Mouse (Mus musculus) kidney, postnatal 0 days (tissue): ENCODE measurements around the gene Defb29. TPM values are rescaled to one million over a fixed set of nuclear protein-coding genes. Genes with fewer than 3 reads are reported as not detected.

Experiments used
- ATAC-seq: fragments of 200-750 bp; cut with Nextera tagmentation; replicated peaks from 2 replicates; pipeline ENCODE4 v1.8.0; 2017; ENCODE audit warnings: low read depth, moderate number of reproducible peaks, moderate TSS enrichment, moderate library complexity; ENCODE audit not compliant: low FRiP score
- DNase-seq: peaks from one replicate; pipeline ENCODE4 v3.0.0-alpha.2; 2016; ENCODE audit warnings: low spot score
- H3K27ac ChIP-seq: fragments of 300-500 bp; sonication (generic); 2 replicates; pipeline ENCODE4 v1.5.1; 2014; ENCODE audit warnings: mild to moderate bottlenecking
- H3K27me3 ChIP-seq: fragments of 300-500 bp; sonication (generic); 2 replicates; pipeline ENCODE4 v1.6.1; 2014; ENCODE audit warnings: low read length, mixed read lengths; ENCODE audit not compliant: insufficient read depth
- H3K36me3 ChIP-seq: fragments of 300-500 bp; sonication (generic); 2 replicates; pipeline ENCODE4 v1.6.1; 2014; ENCODE audit warnings: low read length, mixed read lengths; ENCODE audit not compliant: insufficient read depth
- H3K4me1 ChIP-seq: fragments of 300-500 bp; sonication (generic); replicated peaks from 2 replicates; pipeline ENCODE4 v1.6.1; 2014; ENCODE audit warnings: antibody characterized with exemption, low read length, mixed read lengths; ENCODE audit not compliant: insufficient read depth
- H3K4me2 ChIP-seq: fragments of 300-500 bp; sonication (generic); 2 replicates; pipeline ENCODE4 v1.6.1; 2014; ENCODE audit warnings: mild to moderate bottlenecking, low read length, moderate library complexity, mixed read lengths
- H3K4me3 ChIP-seq: fragments of 300-500 bp; sonication (generic); replicated peaks from 2 replicates; pipeline ENCODE4 v1.5.1; 2014; ENCODE audit warnings: low read depth, low read length
- H3K9ac ChIP-seq: fragments of 300-500 bp; sonication (generic); 2 replicates; pipeline ENCODE4 v1.6.1; 2014; ENCODE audit warnings: low read depth, low read length
- H3K9me3 ChIP-seq: fragments of 300-500 bp; sonication (generic); replicated peaks from 2 replicates; pipeline ENCODE4 v1.6.1; 2016; ENCODE audit warnings: low read length, inconsistent platforms, mixed read lengths
- CTCF ChIP-seq: IDR thresholded peaks from 2 replicates; pipeline ENCODE4 v1.5.1; 2016; ENCODE audit warnings: antibody characterized with exemption, low read depth, mild to moderate bottlenecking, moderate library complexity
- WGBS: fragments of 180-500 bp; shearing (Covaris S2); extraction: QIAGEN DNeasy Blood & Tissue Kit; methylation state at CpG from one replicate; pipeline ENCODE4 v1.1.7; 2014; 5-methylcytosine and 5-hydroxymethylcytosine counted together
- polyA plus RNA-seq: library from polyadenylated mRNA; unstranded; fragments of >200 nt; fragmentation: Nextera tagmentation; extraction: Ambion mirVana; gene quantifications from 2 replicates; pipeline ENCODE4 v1.2.1, GENCODE M21; 2015

Defb29 gene
- polyA plus RNA-seq, 1 experiment from 2014 or later: 64.8 TPM

DNA sequence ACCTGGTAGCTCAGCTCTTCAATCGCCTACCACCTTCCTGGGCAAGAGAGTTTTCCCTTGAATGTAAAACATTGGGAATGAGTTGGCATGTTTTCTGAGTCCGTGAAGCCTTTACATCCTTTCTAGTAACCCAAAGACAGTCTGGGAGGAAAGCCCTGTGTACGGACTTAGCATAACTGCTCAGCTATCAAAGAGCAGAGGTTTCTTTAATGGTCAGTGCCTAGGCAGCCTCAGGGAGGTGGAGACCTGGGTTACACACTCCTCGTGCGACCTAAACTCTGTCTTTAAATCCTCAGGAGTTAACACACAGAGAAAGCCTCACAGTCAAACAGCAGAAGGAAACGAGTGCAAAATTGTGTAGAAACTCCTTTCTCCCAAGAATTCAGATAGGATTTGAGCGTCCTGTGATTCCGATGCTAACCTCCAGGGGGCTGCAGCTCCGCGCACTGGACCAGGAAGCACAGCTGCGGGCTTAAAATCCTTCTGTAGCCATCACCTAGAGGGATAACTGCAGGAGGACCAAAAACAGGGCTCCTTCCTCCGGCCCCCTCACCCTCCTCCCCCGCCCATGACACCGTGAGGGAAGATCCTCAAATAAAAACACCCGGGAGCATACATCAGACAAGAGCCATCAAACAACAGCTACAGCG is 14.0 kb upstream of the Defb29 start:
- Histone ChIP-seq H3K4me3 (no peak overlapping the region), H3K9ac (no peak overlapping the region), H3K27ac (peak overlapping the region; percentile 63), H3K4me2 (peak overlapping the region; percentile 30), H3K36me3 (no peaks in the 10 kb centered on the region), H3K9me3 (no peaks in the 10 kb centered on the region), H3K4me1 (peaks cover 5% of the 10 kb centered on the region; the same call in 1 of the 2 replicates), H3K27me3 (no peaks in the 10 kb centered on the region)
- TF ChIP-seq CTCF: peak; percentile 84
- 9% methylated on average over 16 of the region's 16 CpGs for WGBS
- no peak for ATAC-seq
- peak; percentile 86 for DNase-seq

DNA sequence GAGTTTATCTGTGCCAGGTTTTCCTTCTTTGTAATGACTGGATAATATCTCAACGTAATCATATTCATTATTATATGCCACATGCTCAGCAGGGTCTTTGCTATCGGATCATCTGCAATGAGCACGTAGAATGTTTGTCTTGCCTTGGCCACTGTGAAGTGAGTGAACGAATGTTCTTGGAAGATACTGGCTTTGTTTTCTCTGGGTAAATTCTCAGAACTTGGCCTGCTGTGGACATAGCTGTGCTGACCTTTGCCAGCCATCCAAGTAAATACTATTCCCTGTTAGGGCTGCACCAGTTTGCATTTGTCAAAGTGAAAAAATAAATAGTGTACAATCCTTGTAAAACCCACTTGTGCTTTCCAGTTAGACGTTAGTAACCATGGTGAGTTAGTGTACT is 8.2 kb upstream of the Defb29 start:
- H3K27me3 ChIP-seq: no peaks in the 10 kb centered on the region
- TF ChIP-seq CTCF: no peak
- H3K4me3 ChIP-seq: no peak overlapping the region
- no peaks in the 10 kb centered on the region for H3K9me3 ChIP-seq
- H3K9ac ChIP-seq: no peak overlapping the region
- ATAC-seq: no peak
- H3K36me3 ChIP-seq: no peaks in the 10 kb centered on the region
- WGBS: 71% methylated on average over 5 of the region's 5 CpGs
- H3K4me1 ChIP-seq: 0 out of 2 replicates have a peak, but pooled peaks cover 6% of the 10 kb centered on the region
- no peak overlapping the region for H3K4me2 ChIP-seq
- no peak overlapping the region for H3K27ac ChIP-seq
- no peak for DNase-seq

DNA sequence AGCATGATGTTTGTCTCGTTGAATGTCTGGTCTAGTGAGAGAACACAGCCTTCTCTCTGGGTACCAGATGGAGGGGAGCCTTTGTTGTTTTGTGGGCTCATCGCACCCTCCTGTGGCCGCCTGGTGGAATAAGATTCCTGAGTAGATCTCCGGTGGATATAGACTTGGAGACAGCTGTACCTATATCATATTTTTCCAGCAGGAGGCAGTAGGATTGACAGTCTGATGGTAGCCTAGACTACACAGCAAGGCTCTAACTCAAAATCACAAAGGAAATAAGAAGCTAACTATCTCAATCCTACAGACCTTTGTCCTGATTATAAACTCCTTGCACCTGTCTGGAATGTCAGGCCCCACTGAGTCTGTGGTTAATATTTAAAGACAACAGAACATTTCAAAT is 4.8 kb upstream of the Defb29 start:
- H3K4me2 ChIP-seq: no peak overlapping the region
- 0 out of 2 replicates have a peak, but pooled peaks cover 6% of the 10 kb centered on the region for H3K4me1 ChIP-seq
- 10% methylated on average over 4 of the region's 4 CpGs for WGBS
- H3K9me3 ChIP-seq: no peaks in the 10 kb centered on the region
- ATAC-seq: peak; percentile 74
- no peak overlapping the region for H3K9ac ChIP-seq
- no peak overlapping the region for H3K4me3 ChIP-seq
- peak; percentile 93 for DNase-seq
- no peak overlapping the region; the same call in 1 of the 2 replicates for H3K27ac ChIP-seq
- H3K36me3 ChIP-seq: no peaks in the 10 kb centered on the region
- no peaks in the 10 kb centered on the region for H3K27me3 ChIP-seq
- TF ChIP-seq CTCF: peak; percentile 95

DNA sequence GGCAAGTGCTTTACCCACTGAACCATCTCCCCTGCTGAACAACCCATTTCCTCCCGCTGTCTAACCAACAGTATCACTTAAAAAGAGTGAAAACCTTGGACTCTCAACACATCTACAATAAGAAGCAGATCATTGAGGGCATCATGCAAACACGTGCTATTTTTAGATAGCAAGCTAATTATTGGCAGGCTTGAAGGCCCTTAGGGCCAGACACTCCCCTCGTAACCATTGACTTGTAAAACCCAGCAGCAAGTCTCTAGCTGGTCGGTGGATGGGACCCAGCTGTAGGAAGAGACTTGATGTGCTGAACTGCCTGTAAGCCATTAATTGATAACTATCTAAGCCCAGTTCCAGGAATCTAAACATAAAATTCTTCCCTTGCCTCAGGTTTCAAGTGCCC is 3.6 kb upstream of the Defb29 start:
- H3K9ac ChIP-seq: no peak overlapping the region
- WGBS: 38% methylated on average over 4 of the region's 4 CpGs
- DNase-seq: peak; percentile 36
- H3K4me2 ChIP-seq: no peak overlapping the region
- no peak overlapping the region for H3K4me3 ChIP-seq
- no peaks in the 10 kb centered on the region for H3K36me3 ChIP-seq
- ATAC-seq: peak; percentile 41
- peak overlapping the region; percentile 50; the same call in 1 of the 2 replicates for H3K27ac ChIP-seq
- no peaks in the 10 kb centered on the region for H3K27me3 ChIP-seq
- TF ChIP-seq CTCF: no peak
- H3K4me1 ChIP-seq: 0 out of 2 replicates have a peak, but pooled peaks cover 9% of the 10 kb centered on the region
- no peaks in the 10 kb centered on the region for H3K9me3 ChIP-seq

DNA sequence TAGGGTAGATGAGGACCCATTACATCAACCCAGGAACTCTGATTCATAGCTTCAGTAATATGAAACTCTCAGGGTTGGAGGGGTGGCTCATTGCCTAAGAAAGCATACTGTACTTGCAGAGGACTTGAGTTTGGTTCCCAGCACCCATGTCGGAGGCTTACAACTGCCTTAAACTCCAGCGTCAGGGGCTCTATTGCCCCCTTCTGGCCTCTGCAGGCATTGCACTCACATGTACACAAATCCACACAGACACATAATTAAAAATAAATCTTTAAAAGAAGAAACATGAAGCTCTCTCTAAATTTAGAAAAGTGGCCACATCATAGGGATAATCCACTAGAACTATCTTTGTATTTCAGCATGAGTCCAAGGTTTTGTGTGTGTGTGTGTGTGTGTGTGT is 3.0 kb upstream of the Defb29 start:
- Histone ChIP-seq H3K4me2 (no peak overlapping the region), H3K36me3 (no peaks in the 10 kb centered on the region), H3K27me3 (no peaks in the 10 kb centered on the region), H3K9ac (no peak overlapping the region), H3K9me3 (no peaks in the 10 kb centered on the region), H3K27ac (peak overlapping the region; percentile 31; the same call in 1 of the 2 replicates), H3K4me1 (0 out of 2 replicates have a peak, but pooled peaks cover 9% of the 10 kb centered on the region), H3K4me3 (no peak overlapping the region)
- no peak for DNase-seq
- ATAC-seq: no peak
- TF ChIP-seq CTCF: peak; percentile 46
- 74% methylated on average over 2 of the region's 2 CpGs for WGBS

DNA sequence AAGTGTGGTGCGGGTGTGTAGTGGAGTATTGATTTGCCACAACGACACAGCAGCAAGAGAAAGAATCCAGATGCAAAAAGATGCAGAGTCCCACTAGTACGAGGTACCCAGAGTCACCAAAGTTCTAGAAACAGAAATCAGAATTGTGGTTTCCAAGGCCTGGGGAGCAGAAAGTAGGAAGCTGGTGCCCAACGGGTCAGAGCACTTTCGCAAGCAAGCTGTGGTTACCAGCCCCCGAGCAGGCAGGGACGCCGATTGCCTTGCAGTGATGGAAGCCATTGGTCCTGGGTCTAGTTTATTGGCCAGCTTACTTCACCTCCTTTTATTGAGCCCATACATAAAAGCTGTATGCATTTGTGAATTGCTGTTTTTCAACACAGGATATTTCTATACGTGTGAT is 2.1 kb upstream of the Defb29 start:
- WGBS: 85% methylated on average over 9 of the region's 9 CpGs
- Histone ChIP-seq H3K4me2 (no peak overlapping the region), H3K27me3 (no peaks in the 10 kb centered on the region), H3K4me1 (0 out of 2 replicates have a peak, but pooled peaks cover 9% of the 10 kb centered on the region), H3K27ac (no peak overlapping the region), H3K9ac (no peak overlapping the region), H3K4me3 (no peak overlapping the region), H3K36me3 (no peaks in the 10 kb centered on the region), H3K9me3 (no peaks in the 10 kb centered on the region)
- ATAC-seq (no peak), DNase-seq (no peak)
- TF ChIP-seq CTCF: no peak

DNA sequence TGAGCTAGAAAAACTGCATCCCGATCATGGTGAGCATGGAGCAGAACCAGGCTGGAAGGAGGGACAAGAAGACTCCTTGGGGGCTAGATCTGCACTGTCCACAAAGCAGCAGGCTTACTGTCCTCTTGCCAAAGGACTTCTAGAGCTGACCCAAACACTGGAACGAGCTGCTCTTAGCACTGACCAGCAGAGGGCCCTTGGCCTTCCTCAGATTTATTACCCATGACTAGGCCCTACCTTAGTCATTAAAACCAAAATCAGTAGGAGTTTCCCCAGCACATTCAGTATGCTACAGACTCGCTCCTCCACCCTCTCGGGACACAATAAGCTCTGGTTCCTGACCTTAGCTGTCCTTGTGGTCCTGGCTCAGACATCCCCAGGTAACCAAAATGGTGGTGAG is 21.9 kb downstream of the Defb29 start, which contains the start of gene Defb28:
Gene Defb28, plus strand, starts transcription at position 275 of the 400 bp plus-strand sequence.
- WGBS: 36% methylated on average over 4 of the region's 4 CpGs
- peak; percentile 46; the same call in 1 of the 2 replicates for ATAC-seq
- peak; percentile 67 for DNase-seq

More for the DNA sequence above, 21.9 kb downstream of the Defb29 start, which contains the start of gene Defb28:
- H3K4me1 ChIP-seq: no peaks in the 10 kb centered on the region
- no peak within 1 kb of the TSS for H3K27ac ChIP-seq
- peak; percentile 64 for TF ChIP-seq CTCF
- no peaks in the 10 kb centered on the region for H3K9me3 ChIP-seq
- no peak within 1 kb of the TSS for H3K4me3 ChIP-seq
- no peaks in the 10 kb centered on the region for H3K27me3 ChIP-seq
- no peak within 1 kb of the TSS for H3K9ac ChIP-seq
- no peaks in the 10 kb centered on the region for H3K36me3 ChIP-seq
- no peak within 1 kb of the TSS for H3K4me2 ChIP-seq
